In genomic region chr12:71807306-71807705, GRCm38 (mm10) we compare ENCODE assay signal across 25 mouse cellular contexts. TPM values are rescaled to one million over a fixed set of nuclear protein-coding genes. Genes with fewer than 3 reads are reported as not detected.
DNase-seq lines count a peak whose midpoint lies in the region; ATAC-seq and TF ChIP-seq lines count a peak whose summit lies in the region.
"Had no signal": no experiment of that assay in that cellular context is flagged by ENCODE, and none has a peak within 500 bp of the region (broad histone marks: within the 10 kb centered on the region; RNA-seq: fewer than 3 reads in every experiment).

No protein-coding gene starts in this region.

- H3K4me3 ChIP-seq in heart, adult 2 months, result no peak overlapping the region
- no peak overlapping the region for H3K4me3 ChIP-seq in heart, embryonic 11.5 days (ENCODE audit: low read depth, low read length)
- H3K4me3 ChIP-seq: hindbrain, embryonic 13.5 days; limb, embryonic 12.5 days; midbrain, embryonic 13.5 days; neural tube, embryonic 12.5 days had no signal

- no peak overlapping the region for H3K9ac ChIP-seq in heart, adult 2 months (ENCODE audit: low read depth, low read length)
- H3K9ac ChIP-seq in heart, embryonic 11.5 days (ENCODE audit: low read depth, low read length), result no peak overlapping the region
- H3K9ac ChIP-seq: hindbrain, embryonic 13.5 days; limb, embryonic 12.5 days; liver, embryonic 14.5 days; midbrain, embryonic 13.5 days; neural tube, embryonic 12.5 days had no signal

- 31% methylated on average over 9 of the region's 9 CpGs for WGBS in heart, adult 2 months
- 72% methylated on average over 9 of the region's 9 CpGs for WGBS in heart, embryonic 11.5 days (ENCODE audit: insufficient replicate concordance)

- no peak for DNase-seq in heart, adult 2 months
- peak; percentile 4 for DNase-seq in left cerebral cortex, adult 11 months (ENCODE audit: low spot score)
- DNase-seq in left cerebral cortex, postnatal 4 days, result no peak
- peak; percentile 24 for DNase-seq in lung, postnatal 14 days
- DNase-seq in lung, postnatal 25 days (ENCODE audit: low spot score), result no peak
- no peak for DNase-seq in gastrocnemius, adult 18-20 months (ENCODE audit: low spot score)
- DNase-seq: adrenal gland, adult 8-10 months; B cell, adult 2 months; cerebellum, adult 9-11 months; gastrocnemius, postnatal 10 days; heart, postnatal 14 days; kidney, adult 9 months; kidney, postnatal 4 days; right cerebral cortex, postnatal 14 days; spleen, adult 18-20 months; thymus, adult 18-20 months; thymus, postnatal 4 days had no signal

- peaks cover 4% of the 10 kb centered on the region; the same call in 1 of the 2 replicates for H3K4me1 ChIP-seq in heart, adult 2 months (ENCODE audit: control insufficient read depth, insufficient read depth, low read length)
- peaks cover 7% of the 10 kb centered on the region; the same call in 1 of the 2 replicates for H3K4me1 ChIP-seq in heart, embryonic 11.5 days (ENCODE audit: control insufficient read depth, insufficient read depth, low read length)
- H3K4me1 ChIP-seq: hindbrain, embryonic 13.5 days; limb, embryonic 12.5 days; midbrain, embryonic 13.5 days; neural tube, embryonic 12.5 days had no signal

- no peak for ATAC-seq in heart, embryonic 11.5 days (replicated peaks; ENCODE audit: insufficient number of reproducible peaks, low FRiP score, low TSS enrichment)
- 0 out of 2 replicates have a peak, but pooled peaks have one; percentile 20 for ATAC-seq in granulocyte monocyte progenitor cell, adult 5-6 weeks (replicated peaks; ENCODE audit: poor library complexity, severe bottlenecking)
- ATAC-seq: inflammation-experienced regulatory T-cells, adult 6 months; midbrain, embryonic 13.5 days had no signal

- TF ChIP-seq CTCF in heart, adult 2 months (IDR thresholded peaks at IDR 0.05), result no peak

- no peak for TF ChIP-seq EP300 in heart, adult 2 months (IDR thresholded peaks at IDR 0.05; ENCODE audit: insufficient read depth, low read depth, low read length)

- H3K27me3 ChIP-seq in heart, adult 2 months (ENCODE audit: control insufficient read depth, insufficient read depth, low read length), result no peaks in the 10 kb centered on the region
- no peaks in the 10 kb centered on the region for H3K27me3 ChIP-seq in heart, embryonic 11.5 days (ENCODE audit: control insufficient read depth, insufficient read depth, low read length)
- H3K27me3 ChIP-seq: hindbrain, embryonic 13.5 days; limb, embryonic 12.5 days; midbrain, embryonic 13.5 days; neural tube, embryonic 12.5 days had no signal

- TF ChIP-seq POLR2A in heart, adult 2 months (IDR thresholded peaks at IDR 0.05; ENCODE audit: insufficient read depth, low read depth, low read length), result no peak

- peak overlapping the region; percentile 12 for H3K27ac ChIP-seq in heart, adult 2 months
- H3K27ac ChIP-seq in heart, embryonic 11.5 days (ENCODE audit: low read depth, low read length), result no peak overlapping the region
- H3K27ac ChIP-seq: hindbrain, embryonic 13.5 days; limb, embryonic 12.5 days; liver, embryonic 14.5 days; midbrain, embryonic 13.5 days; neural tube, embryonic 12.5 days had no signal

- intact Hi-C loops in heart, adult 2 months (cut with DNase I), result no loop called here
- intact Hi-C loops in left cerebral cortex, postnatal 4 days (cut with DNase I), result no loop called here

- H3K79me2 ChIP-seq in heart, adult 2 months (replicated peaks; ENCODE audit: control insufficient read depth, insufficient read depth, low read length), result no peaks in the 10 kb centered on the region

- 0 out of 2 replicates have a peak, but pooled peaks cover 2% of the 10 kb centered on the region for H3K36me3 ChIP-seq in heart, adult 2 months (ENCODE audit: control insufficient read depth, insufficient read depth, low read length)
- no peaks in the 10 kb centered on the region for H3K36me3 ChIP-seq in heart, embryonic 11.5 days (ENCODE audit: control insufficient read depth, insufficient read depth, low read length)
- H3K36me3 ChIP-seq: hindbrain, embryonic 13.5 days; limb, embryonic 12.5 days; midbrain, embryonic 13.5 days; neural tube, embryonic 12.5 days had no signal

- H3K4me2 ChIP-seq in heart, embryonic 11.5 days, result no peak overlapping the region
- H3K4me2 ChIP-seq: hindbrain, embryonic 13.5 days; limb, embryonic 12.5 days; midbrain, embryonic 13.5 days; neural tube, embryonic 12.5 days had no signal

- no peaks in the 10 kb centered on the region for H3K9me3 ChIP-seq in heart, embryonic 11.5 days (replicated peaks; ENCODE audit: control insufficient read depth, low read length)
- H3K9me3 ChIP-seq: hindbrain, embryonic 13.5 days; limb, embryonic 12.5 days; midbrain, embryonic 13.5 days; neural tube, embryonic 12.5 days had no signal

RNA-seq across cellular contexts. Expression of gene Daam1, which starts 23.6 kb away (rescaled TPM):
- total RNA-seq in heart, adult 2 months (2021), result 10 to 100 TPM; 67.2 to 77.6 TPM
- 13.1 and 23.9 TPM in 2 replicates for polyA plus RNA-seq in heart, adult 2 months (2012; rRNA removed)
- polyA plus RNA-seq in heart, embryonic 11.5 days (2014; fragmentation: Nextera tagmentation; extraction: Ambion mirVana), result 25.7 and 33.0 TPM in 2 replicates
- 100 to 1,000 TPM; 152 to 157 TPM for total RNA-seq in left cerebral cortex, postnatal 4 days (2021)
- 8.8 and 9.4 TPM in 2 replicates for total RNA-seq in granulocyte monocyte progenitor cell, adult 5-6 weeks (2014; fragmentation: Nextera tagmentation)
- 17.8 and 18.4 TPM in 2 replicates for total RNA-seq in granulocyte monocyte progenitor cell, adult 5-6 weeks (2017)
- total RNA-seq in gastrocnemius, adult 18-20 months (2021), result 10 to 100 TPM in 1 of 2 experiments, 1 to 10 TPM in 1; 9.5 to 11.7 TPM

Comparison
In these comparisons a context has a peak if more than half of its experiments do, and no peak if none do; other contexts are left out.
1. DNase-seq: peak in left cerebral cortex, adult 11 months (single experiment) and lung, postnatal 14 days (single experiment); none in heart, adult 2 months (0 of 2), left cerebral cortex, postnatal 4 days (single experiment), lung, postnatal 25 days (single experiment) and gastrocnemius, adult 18-20 months (single experiment).